Mouse (Mus musculus) embryonic facial prominence, embryonic 15.5 days (tissue): Measurements from ENCODE around the gene Gm10097. TPM values are rescaled to one million over a fixed set of nuclear protein-coding genes. Genes with fewer than 3 reads are reported as not detected.

Source experiments
- ATAC-seq: fragments of 200-750 bp; cut with Nextera tagmentation; 2 replicates; pipeline ENCODE4 v1.8.0; 2017; ENCODE audit warnings: low read depth, moderate TSS enrichment; ENCODE audit not compliant: insufficient number of reproducible peaks, low FRiP score, low TSS enrichment
- H3K27ac ChIP-seq: fragments of 300-500 bp; sonication (generic); replicated peaks from 2 replicates; pipeline ENCODE4 v1.5.1; 2015; ENCODE audit warnings: mild to moderate bottlenecking, inconsistent platforms
- H3K27me3 ChIP-seq: fragments of 300-500 bp; sonication (generic); 2 replicates; pipeline ENCODE4 v1.6.1; 2015; ENCODE audit warnings: inconsistent platforms
- H3K36me3 ChIP-seq: fragments of 300-500 bp; sonication (generic); 2 replicates; pipeline ENCODE4 v1.6.1; 2015; ENCODE audit warnings: mild to moderate bottlenecking, inconsistent platforms
- H3K4me1 ChIP-seq: fragments of 300-500 bp; sonication (generic); 2 replicates; pipeline ENCODE4 v1.6.1; 2015; ENCODE audit warnings: inconsistent platforms
- H3K4me2 ChIP-seq: fragments of 300-500 bp; sonication (generic); replicated peaks from 2 replicates; pipeline ENCODE4 v1.6.1; 2015; ENCODE audit warnings: mild to moderate bottlenecking, inconsistent platforms
- H3K4me3 ChIP-seq: fragments of 300-500 bp; sonication (generic); replicated peaks from 2 replicates; pipeline ENCODE4 v1.5.1; 2015; ENCODE audit warnings: mild to moderate bottlenecking, inconsistent platforms
- H3K9ac ChIP-seq: fragments of 300-500 bp; sonication (generic); 2 replicates; pipeline ENCODE4 v1.6.1; 2015; ENCODE audit warnings: inconsistent platforms
- H3K9me3 ChIP-seq: fragments of 300-500 bp; sonication (generic); replicated peaks from 2 replicates; pipeline ENCODE4 v1.6.1; 2016; ENCODE audit warnings: inconsistent platforms
- WGBS: fragments of 180-500 bp; shearing (Covaris S2); methylation state at CpG from one replicate; pipeline ENCODE4 v1.1.7; 2015; 5-methylcytosine and 5-hydroxymethylcytosine counted together
- polyA plus RNA-seq: library from polyadenylated mRNA; unstranded; fragments of >200 nt; fragmentation: Nextera tagmentation; extraction: Ambion mirVana; gene quantifications from 2 replicates; pipeline ENCODE4 v1.2.1, GENCODE M21; 2015

Gene Gm10097
- polyA plus RNA-seq, 1 experiment from 2014 or later: 0.08 TPM

- no peak overlapping the region for H3K27ac ChIP-seq
- no peak overlapping the region for H3K4me2 ChIP-seq
- ATAC-seq: no peak
- no peaks in the 10 kb centered on the region for H3K4me1 ChIP-seq
- no peak overlapping the region for H3K4me3 ChIP-seq
- no peak overlapping the region for H3K9ac ChIP-seq
- 78% methylated on average over 6 of the region's 6 CpGs for WGBS
- no peaks in the 10 kb centered on the region for H3K36me3 ChIP-seq
- H3K9me3 ChIP-seq: no peaks in the 10 kb centered on the region
- no peaks in the 10 kb centered on the region for H3K27me3 ChIP-seq
These were observed 14.7 kb downstream of the Gm10097 start for GRCm38 (mm10) chr10:5083716-5084115.

DNA sequence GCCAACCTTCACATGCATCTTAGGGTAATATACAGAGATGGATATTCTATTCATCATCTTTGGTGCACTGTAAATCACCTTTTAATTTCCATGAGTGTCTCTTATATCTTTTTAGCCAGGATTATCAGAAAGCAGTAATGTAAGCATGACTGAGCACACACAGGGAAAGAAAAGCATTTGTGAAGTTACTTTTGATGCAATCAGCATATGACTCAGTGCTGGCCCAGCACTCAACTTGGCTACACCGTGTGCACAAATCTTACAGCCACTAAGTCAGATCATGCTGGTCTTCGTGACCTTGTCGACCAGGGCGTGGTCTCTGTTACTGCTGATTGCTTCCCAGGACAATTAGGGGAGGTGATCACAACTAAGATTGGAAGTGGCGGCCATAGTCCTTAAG, 16.8 kb downstream of the Gm10097 start:
- no peak overlapping the region for H3K9ac ChIP-seq
- H3K27me3 ChIP-seq: no peaks in the 10 kb centered on the region
- no peak overlapping the region for H3K27ac ChIP-seq
- no peaks in the 10 kb centered on the region for H3K9me3 ChIP-seq
- H3K36me3 ChIP-seq: no peaks in the 10 kb centered on the region
- H3K4me3 ChIP-seq: no peak overlapping the region
- WGBS: 81% methylated on average over 5 of the region's 5 CpGs
- H3K4me2 ChIP-seq: no peak overlapping the region
- ATAC-seq: no peak
- no peaks in the 10 kb centered on the region for H3K4me1 ChIP-seq

DNA sequence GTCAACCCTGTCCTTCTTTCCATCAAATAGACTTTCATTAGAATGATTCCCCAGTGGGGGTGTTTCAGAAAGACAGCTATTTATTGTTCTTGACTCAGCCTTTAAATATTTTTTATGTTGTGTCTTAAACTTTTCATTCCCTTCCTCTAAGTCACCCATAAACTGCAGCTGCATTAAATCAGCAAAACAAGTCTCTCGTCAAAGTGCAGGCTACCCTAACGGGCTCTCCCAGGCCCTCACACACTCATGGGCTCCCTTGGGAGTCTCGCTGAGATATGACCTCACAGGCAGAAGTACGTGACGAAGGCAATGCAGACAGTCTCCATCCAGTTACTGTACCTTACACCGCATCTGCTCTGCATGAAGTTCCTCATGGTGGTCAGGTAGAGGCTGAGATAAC, 17.3 kb downstream of the Gm10097 start:
- 77% methylated on average over 6 of the region's 6 CpGs for WGBS
- no peak overlapping the region for H3K4me3 ChIP-seq

DNA sequence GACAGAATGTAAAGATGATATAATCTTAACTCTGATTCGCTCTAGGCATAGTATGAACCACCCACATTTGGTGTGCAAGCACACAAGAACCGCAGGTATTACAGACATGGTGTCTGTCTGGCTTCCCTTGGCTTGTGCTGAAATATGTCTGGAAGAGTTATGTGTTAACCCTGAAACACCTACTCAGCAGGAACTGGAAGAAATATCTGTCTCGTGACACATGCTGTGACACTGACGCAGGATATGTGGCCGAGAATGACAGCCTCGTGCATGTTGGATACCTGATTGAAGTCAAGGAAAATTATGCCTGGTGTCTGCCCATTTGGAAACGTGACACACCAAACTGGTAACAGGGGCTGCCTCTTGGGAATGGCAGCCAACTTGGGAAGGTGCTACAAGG, 18.3 kb downstream of the Gm10097 start:
- H3K27me3 ChIP-seq: no peaks in the 10 kb centered on the region
- no peaks in the 10 kb centered on the region for H3K36me3 ChIP-seq
- ATAC-seq: no peak
- no peak overlapping the region for H3K4me2 ChIP-seq
- no peak overlapping the region for H3K27ac ChIP-seq
- no peak overlapping the region for H3K4me3 ChIP-seq
- no peaks in the 10 kb centered on the region for H3K9me3 ChIP-seq
- 77% methylated on average over 7 of the region's 7 CpGs for WGBS
- H3K9ac ChIP-seq: no peak overlapping the region
- no peaks in the 10 kb centered on the region for H3K4me1 ChIP-seq

More for the DNA sequence above, 17.3 kb downstream of the Gm10097 start:
- no peak overlapping the region for H3K4me2 ChIP-seq
- ATAC-seq: no peak
- no peaks in the 10 kb centered on the region for H3K27me3 ChIP-seq
- no peaks in the 10 kb centered on the region for H3K4me1 ChIP-seq
- H3K9ac ChIP-seq: no peak overlapping the region
- H3K36me3 ChIP-seq: no peaks in the 10 kb centered on the region
- H3K9me3 ChIP-seq: no peaks in the 10 kb centered on the region
- H3K27ac ChIP-seq: no peak overlapping the region

GRCm38 (mm10) chr10:5089133-5089532, 20.1 kb downstream of the Gm10097 start:
- Histone ChIP-seq H3K4me3 (no peak overlapping the region), H3K9ac (no peak overlapping the region), H3K27me3 (no peaks in the 10 kb centered on the region), H3K4me2 (no peak overlapping the region), H3K27ac (no peak overlapping the region), H3K4me1 (no peaks in the 10 kb centered on the region), H3K36me3 (no peaks in the 10 kb centered on the region), H3K9me3 (no peaks in the 10 kb centered on the region)
- no peak for ATAC-seq
- WGBS: 60% methylated on average over 4 of the region's 4 CpGs

GRCm38 (mm10) chr10:5096996-5097753, 28.2 kb downstream of the Gm10097 start:
- no peaks in the 10 kb centered on the region for H3K9me3 ChIP-seq
- no peak overlapping the region for H3K27ac ChIP-seq
- 71% methylated on average over 10 of the region's 10 CpGs for WGBS
- H3K4me1 ChIP-seq: no peaks in the 10 kb centered on the region
- H3K4me2 ChIP-seq: no peak overlapping the region
- ATAC-seq: no peak
- H3K27me3 ChIP-seq: no peaks in the 10 kb centered on the region
- H3K4me3 ChIP-seq: no peak overlapping the region
- H3K36me3 ChIP-seq: peaks cover 23% of the 10 kb centered on the region
- H3K9ac ChIP-seq: no peak overlapping the region

DNA sequence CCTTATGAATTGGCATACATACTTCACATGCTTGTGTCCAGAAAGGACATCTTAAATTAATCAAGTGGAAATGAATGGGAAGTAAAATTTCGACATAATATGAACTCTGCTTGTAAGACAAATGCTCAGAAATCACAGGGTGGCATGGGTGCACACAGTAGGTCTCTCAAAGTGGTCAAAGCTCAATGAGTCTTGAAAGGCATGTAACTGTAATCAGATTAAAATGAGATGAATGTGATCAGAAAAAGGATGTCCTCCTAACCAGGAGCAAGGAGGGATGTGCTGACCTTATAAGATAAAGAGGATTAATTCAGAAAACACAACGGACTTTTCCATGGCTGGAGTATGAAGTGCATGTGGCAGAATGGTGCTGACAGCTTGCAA, 28.8 kb downstream of the Gm10097 start:
- Histone ChIP-seq H3K27ac (no peak overlapping the region), H3K4me3 (no peak overlapping the region), H3K4me2 (no peak overlapping the region), H3K27me3 (no peaks in the 10 kb centered on the region), H3K9ac (no peak overlapping the region), H3K4me1 (no peaks in the 10 kb centered on the region), H3K36me3 (peaks cover 24% of the 10 kb centered on the region), H3K9me3 (no peaks in the 10 kb centered on the region)
- 69% methylated on average over 2 of the region's 2 CpGs for WGBS
- ATAC-seq: no peak

DNA sequence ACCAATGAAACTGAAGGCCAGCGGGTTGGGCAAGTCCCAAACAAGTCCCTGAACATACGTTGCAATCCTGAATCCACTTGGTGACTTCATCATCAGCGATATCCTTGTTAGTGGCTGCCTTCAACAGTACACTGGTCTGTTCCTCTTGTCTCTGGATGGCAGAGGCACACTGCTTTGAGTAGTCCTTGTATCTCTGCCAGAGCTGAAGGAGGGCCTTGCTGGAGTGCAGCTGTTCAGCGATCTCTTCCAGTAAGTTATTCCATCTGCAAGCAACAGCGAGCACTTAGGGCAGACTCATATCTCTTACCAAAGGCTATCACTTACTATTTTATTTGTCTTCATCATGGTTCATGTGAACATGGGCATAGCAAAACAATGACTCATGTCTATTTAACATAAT, 41.8 kb downstream of the Gm10097 start:
- WGBS: 78% methylated on average over 5 of the region's 5 CpGs

GRCm38 (mm10) chr10:5116155-5116554, 47.2 kb downstream of the Gm10097 start:
- H3K4me1 ChIP-seq: no peaks in the 10 kb centered on the region
- H3K36me3 ChIP-seq: peaks cover 22% of the 10 kb centered on the region; the same call in 1 of the 2 replicates
- WGBS: 84% methylated on average over 5 of the region's 5 CpGs
- H3K9me3 ChIP-seq: no peaks in the 10 kb centered on the region
- no peak for ATAC-seq
- no peak overlapping the region for H3K27ac ChIP-seq
- H3K4me2 ChIP-seq: no peak overlapping the region
- H3K27me3 ChIP-seq: no peaks in the 10 kb centered on the region
- no peak overlapping the region for H3K9ac ChIP-seq
- H3K4me3 ChIP-seq: no peak overlapping the region

More for the DNA sequence above, 41.8 kb downstream of the Gm10097 start:
- no peak for ATAC-seq
- H3K36me3 ChIP-seq: peaks cover 43% of the 10 kb centered on the region
- no peaks in the 10 kb centered on the region for H3K9me3 ChIP-seq
- H3K27me3 ChIP-seq: no peaks in the 10 kb centered on the region
- no peaks in the 10 kb centered on the region for H3K4me1 ChIP-seq
- H3K9ac ChIP-seq: no peak overlapping the region
- H3K27ac ChIP-seq: no peak overlapping the region
- H3K4me2 ChIP-seq: no peak overlapping the region
- H3K4me3 ChIP-seq: no peak overlapping the region

- no peak overlapping the region for H3K27ac ChIP-seq
These were observed 47.7 kb downstream of the Gm10097 start for GRCm38 (mm10) chr10:5116720-5117119.

More at GRCm38 (mm10) chr10:5116720-5117119, 47.7 kb downstream of the Gm10097 start:
- no peaks in the 10 kb centered on the region for H3K9me3 ChIP-seq
- no peak overlapping the region for H3K9ac ChIP-seq
- peaks cover 22% of the 10 kb centered on the region; the same call in 1 of the 2 replicates for H3K36me3 ChIP-seq
- no peak overlapping the region for H3K4me2 ChIP-seq
- 80% methylated on average over 6 of the region's 6 CpGs for WGBS
- no peaks in the 10 kb centered on the region for H3K4me1 ChIP-seq
- H3K4me3 ChIP-seq: no peak overlapping the region
- no peaks in the 10 kb centered on the region for H3K27me3 ChIP-seq
- no peak for ATAC-seq
